In the genomic region with DNA sequence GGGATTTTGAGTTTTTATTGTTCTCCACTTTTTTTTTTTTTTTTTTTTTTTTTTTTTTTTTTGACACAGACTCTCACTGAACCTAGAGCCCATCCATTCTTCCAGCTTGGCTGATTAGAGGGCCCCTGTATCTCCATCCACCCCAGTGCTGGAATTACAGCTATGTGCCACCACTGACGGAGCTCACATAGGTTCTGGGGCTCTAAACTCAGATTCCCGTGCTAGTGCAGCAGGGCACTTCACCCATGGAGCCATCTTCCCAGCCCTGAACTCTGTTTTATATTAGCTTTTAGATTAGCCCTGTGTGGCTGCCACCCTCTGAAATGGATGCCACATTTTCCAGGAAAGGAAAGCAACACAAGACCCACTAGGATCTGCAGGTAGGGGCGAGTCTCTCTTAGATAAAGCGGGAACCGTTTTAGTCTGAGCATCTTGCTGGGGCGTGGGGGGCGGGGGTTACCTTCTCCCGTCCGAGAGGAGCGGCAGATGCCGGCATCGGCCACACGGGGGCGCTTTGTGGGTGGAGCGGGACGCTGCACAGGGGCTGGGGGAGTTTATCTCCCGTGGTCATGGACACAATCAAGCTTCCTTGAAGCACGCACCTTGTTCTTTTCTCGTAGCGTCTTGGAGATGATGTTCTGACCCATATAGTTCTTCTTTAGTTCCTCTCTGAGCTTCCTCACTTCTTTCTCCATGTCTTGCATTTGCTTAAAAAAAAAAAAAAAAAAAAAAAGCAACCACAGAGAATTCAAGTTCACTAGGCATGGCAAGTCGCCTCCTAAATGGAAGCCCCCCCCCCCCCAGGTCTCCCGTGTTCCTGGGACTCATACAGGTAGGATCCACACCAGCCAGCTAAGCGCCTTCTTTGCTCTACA, we compare ENCODE assay signal across 8 mouse cellular contexts. TPM values are rescaled to one million over a fixed set of nuclear protein-coding genes. Genes with fewer than 3 reads are reported as not detected.
DNase-seq lines count a peak whose midpoint lies in the region; ATAC-seq and TF ChIP-seq lines count a peak whose summit lies in the region.

No protein-coding gene starts in this region.

- no peaks in the 10 kb centered on the region; the same call in 1 of the 2 replicates for H3K9me3 ChIP-seq in midbrain, embryonic 11.5 days (ENCODE audit: control insufficient read depth, low read length)
- H3K9me3 ChIP-seq in midbrain, embryonic 15.5 days: no peaks in the 10 kb centered on the region
- H3K9me3 ChIP-seq in embryonic facial prominence, embryonic 14.5 days (ENCODE audit: control insufficient read depth, low read length): peaks cover 9% of the 10 kb centered on the region; the same call in 1 of the 2 replicates
- no peaks in the 10 kb centered on the region for H3K9me3 ChIP-seq in liver, embryonic 13.5 days (replicated peaks)

- peak; percentile 54; the same call in 1 of the 2 replicates for ATAC-seq in midbrain, embryonic 11.5 days (ENCODE audit: low FRiP score)
- no peak for ATAC-seq in midbrain, embryonic 15.5 days (replicated peaks)
- peak; percentile 31; the same call in 1 of the 2 replicates for ATAC-seq in embryonic facial prominence, embryonic 14.5 days (ENCODE audit: low read depth)
- 0 out of 2 replicates have a peak, but pooled peaks have one; percentile 50 for ATAC-seq in liver, embryonic 13.5 days (ENCODE audit: low read depth)

- no peak overlapping the region for H3K27ac ChIP-seq in midbrain, embryonic 11.5 days (ENCODE audit: low read depth, low read length)
- H3K27ac ChIP-seq in midbrain, embryonic 15.5 days: no peak overlapping the region
- H3K27ac ChIP-seq in embryonic facial prominence, embryonic 14.5 days (replicated peaks; ENCODE audit: low read depth, low read length): no peak overlapping the region
- no peak overlapping the region for H3K27ac ChIP-seq in liver, embryonic 13.5 days
- no peak overlapping the region for H3K27ac ChIP-seq in olfactory bulb, adult 2 months (ENCODE audit: insufficient read depth, low read depth, low read length)

- peak overlapping the region; percentile 11; the same call in 1 of the 2 replicates for H3K4me2 ChIP-seq in midbrain, embryonic 11.5 days
- H3K4me2 ChIP-seq in midbrain, embryonic 15.5 days: no peak overlapping the region
- H3K4me2 ChIP-seq in embryonic facial prominence, embryonic 14.5 days (ENCODE audit: low read depth, low read length): 0 out of 2 replicates have a peak overlapping the region, but pooled peaks have one; percentile 13
- H3K4me2 ChIP-seq in liver, embryonic 13.5 days: no peak overlapping the region

- no peak overlapping the region for H3K9ac ChIP-seq in midbrain, embryonic 11.5 days (ENCODE audit: low read length)
- no peak overlapping the region for H3K9ac ChIP-seq in midbrain, embryonic 15.5 days
- H3K9ac ChIP-seq in embryonic facial prominence, embryonic 14.5 days (ENCODE audit: low read depth, low read length): no peak overlapping the region
- no peak overlapping the region for H3K9ac ChIP-seq in liver, embryonic 13.5 days

- no peaks in the 10 kb centered on the region for H3K36me3 ChIP-seq in midbrain, embryonic 11.5 days (ENCODE audit: control insufficient read depth, insufficient read depth, low read length)
- no peaks in the 10 kb centered on the region for H3K36me3 ChIP-seq in midbrain, embryonic 15.5 days (replicated peaks)
- H3K36me3 ChIP-seq in embryonic facial prominence, embryonic 14.5 days (ENCODE audit: control insufficient read depth, insufficient read depth, low read length): no peaks in the 10 kb centered on the region
- H3K36me3 ChIP-seq in liver, embryonic 13.5 days: no peaks in the 10 kb centered on the region

- H3K4me1 ChIP-seq in midbrain, embryonic 11.5 days (ENCODE audit: control insufficient read depth, insufficient read depth, low read length): no peaks in the 10 kb centered on the region; the same call in 1 of the 2 replicates
- peaks cover 7% of the 10 kb centered on the region for H3K4me1 ChIP-seq in midbrain, embryonic 15.5 days
- no peaks in the 10 kb centered on the region for H3K4me1 ChIP-seq in embryonic facial prominence, embryonic 14.5 days (ENCODE audit: control insufficient read depth, insufficient read depth, low read length)
- H3K4me1 ChIP-seq in liver, embryonic 13.5 days (replicated peaks): peaks cover 8% of the 10 kb centered on the region; the same call in 1 of the 2 replicates
- peaks cover 17% of the 10 kb centered on the region for H3K4me1 ChIP-seq in olfactory bulb, adult 2 months (ENCODE audit: control insufficient read depth, insufficient read depth, low read length)

- TF ChIP-seq CTCF in olfactory bulb, adult 2 months (IDR thresholded peaks at IDR 0.05; ENCODE audit: insufficient read depth, low read depth, low read length): peak; percentile 78; the same call in 1 of the 2 replicates

- H3K27me3 ChIP-seq in midbrain, embryonic 11.5 days (ENCODE audit: control insufficient read depth, insufficient read depth, low read length): no peaks in the 10 kb centered on the region
- H3K27me3 ChIP-seq in midbrain, embryonic 15.5 days (replicated peaks): no peaks in the 10 kb centered on the region
- H3K27me3 ChIP-seq in embryonic facial prominence, embryonic 14.5 days (replicated peaks; ENCODE audit: control insufficient read depth, insufficient read depth, low read length): no peaks in the 10 kb centered on the region
- H3K27me3 ChIP-seq in liver, embryonic 13.5 days: no peaks in the 10 kb centered on the region

- 13% methylated on average over 23 of the region's 23 CpGs for WGBS in midbrain, embryonic 11.5 days
- WGBS in midbrain, embryonic 15.5 days: 11% methylated on average over 23 of the region's 23 CpGs
- WGBS in embryonic facial prominence, embryonic 14.5 days: 11% methylated on average over 22 of the region's 23 CpGs
- WGBS in liver, embryonic 13.5 days (ENCODE audit: insufficient replicate concordance): 8% methylated on average over 23 of the region's 23 CpGs
- WGBS in olfactory bulb, adult 2 months: 12% methylated on average over 23 of the region's 23 CpGs

- TF ChIP-seq POLR2A in olfactory bulb, adult 2 months (IDR thresholded peaks at IDR 0.05; ENCODE audit: insufficient read depth, low read depth, low read length): no peak

- DNase-seq in midbrain, embryonic 11.5 days (ENCODE audit: low spot score, missing footprints): peak; percentile 96
- DNase-seq in adrenal gland, postnatal 14 days: peak; percentile 84
- DNase-seq in embryonic facial prominence, embryonic 14.5 days (ENCODE audit: low spot score): peak; percentile 24
- peak; percentile 73 for DNase-seq in induced T-regulatory cell, adult 2 months (ENCODE audit: low read depth)
- DNase-seq in liver, embryonic 13.5 days: peak; percentile 22
- no peak for DNase-seq in frontal cortex, postnatal 14 days (ENCODE audit: low spot score in 2 of 2)

- H3K4me3 ChIP-seq in midbrain, embryonic 11.5 days (ENCODE audit: low read depth, low read length): no peak overlapping the region
- no peak overlapping the region for H3K4me3 ChIP-seq in midbrain, embryonic 15.5 days
- H3K4me3 ChIP-seq in embryonic facial prominence, embryonic 14.5 days (ENCODE audit: low read depth, low read length): no peak overlapping the region
- no peak overlapping the region for H3K4me3 ChIP-seq in liver, embryonic 13.5 days (replicated peaks)
- no peak overlapping the region for H3K4me3 ChIP-seq in olfactory bulb, adult 2 months (ENCODE audit: insufficient read depth, low read depth, low read length)

RNA-seq across cellular contexts. Expression of gene Fhad1, which starts 51.8 kb away (rescaled TPM):
- polyA plus RNA-seq in midbrain, embryonic 11.5 days (2014; fragmentation: Nextera tagmentation; extraction: Ambion mirVana): 1.7 and 2.4 TPM in 2 replicates
- 3.7 and 4.2 TPM in 2 replicates for polyA plus RNA-seq in midbrain, embryonic 15.5 days (2015; fragmentation: Nextera tagmentation; extraction: Ambion mirVana)
- 0.74 and 1.7 TPM in 2 replicates for total RNA-seq in adrenal gland, postnatal 14 days (2021)
- polyA plus RNA-seq in embryonic facial prominence, embryonic 14.5 days (2014; fragmentation: Nextera tagmentation; extraction: Ambion mirVana): 5.9 and 6.8 TPM in 2 replicates
- 0.32 and 0.41 TPM in 2 replicates for polyA plus RNA-seq in liver, embryonic 13.5 days (2015; fragmentation: Nextera tagmentation; extraction: Ambion mirVana)
- polyA plus RNA-seq in olfactory bulb, adult 2 months (2012; ENCODE audit: insufficient read depth, insufficient read length, low replicate concordance, missing spikeins): not detected in 2 replicates

Comparison
In these comparisons a context has a peak if more than half of its experiments do, and no peak if none do; other contexts are left out.
1. H3K4me2 ChIP-seq: peak in midbrain, embryonic 11.5 days (single experiment) and embryonic facial prominence, embryonic 14.5 days (single experiment); none in midbrain, embryonic 15.5 days (single experiment) and liver, embryonic 13.5 days (single experiment).
2. DNase-seq: peak in midbrain, embryonic 11.5 days (single experiment), adrenal gland, postnatal 14 days (single experiment), embryonic facial prominence, embryonic 14.5 days (single experiment), induced T-regulatory cell, adult 2 months (single experiment) and liver, embryonic 13.5 days (single experiment); none in frontal cortex, postnatal 14 days (0 of 2).